Mouse (Mus musculus) stomach, embryonic 14.5 days (tissue): ENCODE results near the gene Rps19bp1. TPM values are rescaled to one million over a fixed set of nuclear protein-coding genes. Genes with fewer than 3 reads are reported as not detected.
A peak's percentile ranks its signal among the peaks of the same experiment; 100 is the strongest.

Experiments
- ATAC-seq: fragments of 200-750 bp; cut with Nextera tagmentation; 2 replicates; pipeline ENCODE4 v1.8.0; 2017; ENCODE audit warnings: low read depth, moderate TSS enrichment; ENCODE audit not compliant: insufficient number of reproducible peaks, insufficient read depth, low FRiP score
- H3K27ac ChIP-seq: fragments of 300-500 bp; sonication (generic); 2 replicates; pipeline ENCODE4 v1.5.1; 2014; ENCODE audit warnings: mild to moderate bottlenecking, low read length, moderate library complexity, mixed read lengths
- H3K27me3 ChIP-seq: fragments of 300-500 bp; sonication (generic); 2 replicates; pipeline ENCODE4 v1.6.1; 2014; ENCODE audit warnings: low read length, control low read depth, mixed read lengths; ENCODE audit not compliant: control insufficient read depth, insufficient read depth
- H3K36me3 ChIP-seq: fragments of 300-500 bp; sonication (generic); 2 replicates; pipeline ENCODE4 v1.6.1; 2014; ENCODE audit warnings: mild to moderate bottlenecking, control low read depth, low read length, moderate library complexity, mixed read lengths; ENCODE audit not compliant: control insufficient read depth, insufficient read depth
- H3K4me1 ChIP-seq: fragments of 300-500 bp; sonication (generic); 2 replicates; pipeline ENCODE4 v1.6.1; 2014; ENCODE audit warnings: low read length, control low read depth, mixed read lengths; ENCODE audit not compliant: control insufficient read depth, insufficient read depth
- H3K4me2 ChIP-seq: fragments of 300-500 bp; sonication (generic); replicated peaks from 2 replicates; pipeline ENCODE4 v1.6.1; 2014; ENCODE audit warnings: low read depth, low read length, control low read depth
- H3K4me3 ChIP-seq: fragments of 300-500 bp; sonication (generic); 2 replicates; pipeline ENCODE4 v1.5.1; 2014; ENCODE audit warnings: low read depth, low read length, control low read depth
- H3K9ac ChIP-seq: fragments of 300-500 bp; sonication (generic); replicated peaks from 2 replicates; pipeline ENCODE4 v1.6.1; 2014; ENCODE audit warnings: low read depth, mild to moderate bottlenecking, control low read depth, low read length, moderate library complexity, mixed read lengths
- H3K9me3 ChIP-seq: fragments of 300-500 bp; sonication (generic); 2 replicates; pipeline ENCODE4 v1.6.1; 2016; ENCODE audit warnings: low read depth, low read length, control low read depth; ENCODE audit not compliant: control insufficient read depth
- WGBS: fragments of 180-500 bp; shearing (Covaris S2); extraction: QIAGEN DNeasy Blood & Tissue Kit; methylation state at CpG from one replicate; pipeline ENCODE4 v1.1.7; 2014; 5-methylcytosine and 5-hydroxymethylcytosine counted together
- polyA plus RNA-seq: library from polyadenylated mRNA; unstranded; fragments of >200 nt; fragmentation: Nextera tagmentation; extraction: Ambion mirVana; gene quantifications from 2 replicates; pipeline ENCODE4 v1.2.1, GENCODE M21; 2014

The Rps19bp1 gene
- polyA plus RNA-seq, 1 experiment from 2014 or later: 61.8 TPM

DNA sequence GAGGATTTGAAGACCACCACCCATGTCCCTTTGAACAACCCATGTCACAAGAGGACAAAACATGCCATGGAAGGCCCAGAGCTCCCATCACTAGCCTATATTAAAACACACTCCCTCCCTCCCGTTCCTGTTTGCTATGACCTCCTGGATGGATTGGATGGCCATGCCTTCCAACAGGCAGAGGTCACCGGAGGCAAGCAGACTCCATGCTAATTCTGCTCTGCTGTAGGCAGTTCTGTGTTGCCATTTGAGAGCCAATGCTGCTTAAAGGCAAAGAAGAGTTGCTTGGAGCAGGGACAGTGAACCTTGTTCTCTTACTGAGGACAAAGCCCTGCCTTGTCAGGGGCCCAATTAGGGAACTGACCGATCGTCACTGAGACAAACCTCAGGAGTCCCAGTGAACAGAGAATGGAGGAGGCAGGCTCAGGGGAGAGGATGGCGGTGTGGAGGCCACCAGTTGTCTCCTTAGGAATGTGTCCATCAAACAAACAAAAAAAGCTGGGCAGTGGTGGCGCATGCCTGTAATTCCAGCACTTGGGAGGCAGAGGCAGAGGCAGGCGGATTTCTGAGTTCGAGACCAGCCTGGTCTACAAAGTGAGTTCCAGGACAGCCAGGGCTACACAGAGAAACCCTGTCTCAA lies 4.6 kb downstream of the Rps19bp1 start:
- no peak overlapping the region for H3K4me3 ChIP-seq
- H3K9me3 ChIP-seq: no peaks in the 10 kb centered on the region
- peaks cover 19% of the 10 kb centered on the region for H3K36me3 ChIP-seq
- no peaks in the 10 kb centered on the region for H3K27me3 ChIP-seq
- no peak overlapping the region for H3K9ac ChIP-seq
- no peak overlapping the region for H3K27ac ChIP-seq
- peaks cover 21% of the 10 kb centered on the region for H3K4me1 ChIP-seq
- no peak overlapping the region for H3K4me2 ChIP-seq
- 72% methylated on average over 8 of the region's 8 CpGs for WGBS
- ATAC-seq: no peak

DNA sequence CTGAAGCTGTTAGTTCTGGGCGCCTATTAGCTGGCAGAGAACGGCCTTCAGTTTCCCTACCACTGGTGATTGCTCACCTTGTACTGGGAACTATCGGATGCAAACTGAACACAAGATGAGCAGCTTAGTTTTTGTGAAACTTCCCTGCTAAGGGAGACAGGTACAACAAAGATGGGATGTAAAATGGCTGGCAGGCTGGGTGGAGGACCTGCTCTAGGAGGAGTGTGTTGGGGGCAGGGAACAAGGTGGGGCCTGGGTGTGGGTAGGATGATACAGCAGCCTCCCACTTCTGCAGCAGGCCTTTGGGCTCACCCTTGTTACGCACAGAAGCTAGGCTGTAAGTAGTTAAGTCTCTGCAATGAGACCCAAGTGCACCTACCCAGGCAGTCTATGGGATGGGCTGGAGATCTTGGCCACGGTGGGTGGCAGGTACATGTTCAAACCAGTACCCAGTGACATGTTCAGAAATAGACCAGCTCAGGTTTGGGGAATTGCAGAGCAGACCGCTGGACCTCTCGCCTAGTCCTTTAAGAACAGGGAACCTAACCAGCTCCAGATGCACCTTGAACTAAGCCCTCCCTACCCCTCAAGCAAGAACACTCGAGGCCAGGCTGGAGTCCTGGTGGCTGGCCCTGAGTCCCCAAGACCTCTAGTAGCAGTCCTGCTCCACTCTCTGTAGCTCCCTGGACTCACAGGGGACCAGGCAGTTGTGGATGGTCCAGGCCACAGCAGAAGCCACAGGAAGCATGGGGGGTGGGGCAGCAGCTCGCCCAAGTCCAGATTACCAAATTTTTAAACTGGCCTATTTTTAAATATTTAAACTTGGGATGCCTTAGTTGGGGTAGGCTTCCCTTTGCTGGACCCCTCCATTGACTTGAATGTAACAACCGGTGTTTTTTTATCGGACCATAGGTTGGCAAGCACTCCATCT lies 5.6 kb downstream of the Rps19bp1 start:
- peaks cover 19% of the 10 kb centered on the region for H3K36me3 ChIP-seq
- no peak for ATAC-seq
- no peak overlapping the region for H3K4me2 ChIP-seq
- 55% methylated on average over 11 of the region's 11 CpGs for WGBS
- peaks cover 29% of the 10 kb centered on the region for H3K4me1 ChIP-seq
- H3K4me3 ChIP-seq: no peak overlapping the region
- H3K9me3 ChIP-seq: no peaks in the 10 kb centered on the region
- H3K27ac ChIP-seq: peak overlapping the region; percentile 29; the same call in 1 of the 2 replicates
- no peaks in the 10 kb centered on the region for H3K27me3 ChIP-seq
- H3K9ac ChIP-seq: no peak overlapping the region

GRCm38 (mm10) chr15:80257602-80258239 lies 6.4 kb downstream of the Rps19bp1 start:
- H3K4me2 ChIP-seq: peak overlapping the region; percentile 96
- H3K27me3 ChIP-seq: no peaks in the 10 kb centered on the region
- no peak overlapping the region for H3K4me3 ChIP-seq
- 11% methylated on average over 4 of the region's 4 CpGs for WGBS
- peaks cover 29% of the 10 kb centered on the region for H3K4me1 ChIP-seq
- no peaks in the 10 kb centered on the region for H3K9me3 ChIP-seq
- H3K27ac ChIP-seq: peak overlapping the region; percentile 99; the same call in 1 of the 2 replicates
- peaks cover 19% of the 10 kb centered on the region for H3K36me3 ChIP-seq
- no peak overlapping the region for H3K9ac ChIP-seq
- no peak for ATAC-seq

- ATAC-seq: no peak
- peaks cover 20% of the 10 kb centered on the region for H3K36me3 ChIP-seq
- no peaks in the 10 kb centered on the region for H3K27me3 ChIP-seq
- peak overlapping the region; percentile 100 for H3K4me3 ChIP-seq
- peaks cover 33% of the 10 kb centered on the region for H3K4me1 ChIP-seq
- H3K27ac ChIP-seq: peak overlapping the region; percentile 99
- WGBS: 56% methylated on average over 12 of the region's 12 CpGs
- H3K9me3 ChIP-seq: no peaks in the 10 kb centered on the region
- peak overlapping the region; percentile 100 for H3K9ac ChIP-seq
- peak overlapping the region; percentile 96 for H3K4me2 ChIP-seq
Measured at GRCm38 (mm10) chr15:80256656-80257601, 7.2 kb downstream of the Rps19bp1 start.

DNA sequence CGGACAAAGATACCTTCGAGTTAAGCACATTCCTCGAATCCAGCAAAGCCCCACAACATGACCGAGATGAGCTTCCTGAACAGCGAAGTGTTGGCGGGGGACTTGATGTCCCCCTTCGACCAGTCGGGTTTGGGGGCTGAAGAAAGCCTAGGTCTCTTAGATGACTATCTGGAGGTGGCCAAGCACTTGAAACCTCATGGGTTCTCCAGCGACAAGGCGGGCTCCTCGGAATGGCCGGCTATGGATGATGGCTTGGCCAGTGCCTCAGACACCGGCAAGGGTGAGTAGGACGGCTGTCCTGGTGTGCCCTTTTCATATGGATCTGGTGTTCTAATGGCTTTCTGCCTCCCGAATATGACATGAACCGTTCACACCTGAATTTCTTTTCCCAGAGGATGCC lies 7.9 kb downstream of the Rps19bp1 start:
- H3K9me3 ChIP-seq: no peaks in the 10 kb centered on the region
- peak overlapping the region; percentile 100 for H3K4me3 ChIP-seq
- peaks cover 33% of the 10 kb centered on the region for H3K4me1 ChIP-seq
- peak overlapping the region; percentile 96 for H3K4me2 ChIP-seq
- H3K36me3 ChIP-seq: peaks cover 25% of the 10 kb centered on the region
- peak overlapping the region; percentile 100 for H3K9ac ChIP-seq
- peak overlapping the region; percentile 99 for H3K27ac ChIP-seq
- ATAC-seq: no peak
- no peaks in the 10 kb centered on the region for H3K27me3 ChIP-seq
- 5% methylated on average over 16 of the region's 16 CpGs for WGBS

DNA sequence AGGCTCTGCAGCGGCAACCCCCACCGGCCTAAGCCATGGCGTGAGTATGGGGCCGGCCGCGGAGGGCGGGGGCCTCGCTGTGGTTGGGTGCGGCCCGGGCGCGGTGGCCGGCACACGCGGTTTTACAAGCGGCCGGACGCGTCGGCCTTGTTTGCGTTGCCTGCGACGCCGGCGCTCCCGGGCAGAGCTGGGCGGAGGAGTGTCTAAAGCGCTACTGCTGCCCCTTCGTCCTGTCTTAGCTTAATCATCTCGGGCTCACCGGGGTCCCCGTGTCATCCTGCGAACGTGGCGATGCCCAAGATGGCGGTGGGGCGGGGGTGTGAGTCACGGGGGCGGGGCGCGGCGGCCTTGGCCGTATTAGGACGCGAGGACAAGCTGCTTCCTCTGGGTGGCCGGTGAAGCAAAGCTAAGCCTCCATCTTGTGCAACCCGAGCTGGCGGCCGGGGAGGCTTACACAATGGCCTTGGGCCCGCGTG lies 8.4 kb downstream of the Rps19bp1 start:
- peak overlapping the region; percentile 96 for H3K4me2 ChIP-seq
- peak overlapping the region; percentile 100 for H3K9ac ChIP-seq
- no peaks in the 10 kb centered on the region for H3K27me3 ChIP-seq
- peaks cover 33% of the 10 kb centered on the region for H3K4me1 ChIP-seq
- peaks cover 31% of the 10 kb centered on the region for H3K36me3 ChIP-seq
- peak overlapping the region; percentile 99 for H3K27ac ChIP-seq
- H3K9me3 ChIP-seq: no peaks in the 10 kb centered on the region
- 0% methylated on average over 51 of the region's 51 CpGs for WGBS
- peak; percentile 35 for ATAC-seq
- peak overlapping the region; percentile 100 for H3K4me3 ChIP-seq

- ATAC-seq: peak; percentile 95
- no peaks in the 10 kb centered on the region for H3K9me3 ChIP-seq
- WGBS: under 1% methylated on average over 62 of the region's 62 CpGs
- H3K4me3 ChIP-seq: peak within 1 kb of the TSS; percentile 100
- H3K4me1 ChIP-seq: peaks cover 33% of the 10 kb centered on the region
- H3K9ac ChIP-seq: peak within 1 kb of the TSS; percentile 100
- peaks cover 36% of the 10 kb centered on the region for H3K36me3 ChIP-seq
- H3K27me3 ChIP-seq: no peaks in the 10 kb centered on the region
- peak within 1 kb of the TSS; percentile 96 for H3K4me2 ChIP-seq
- peak within 1 kb of the TSS; percentile 99 for H3K27ac ChIP-seq
Measured at GRCm38 (mm10) chr15:80254847-80255645, 9.1 kb downstream of the Rps19bp1 start, which contains the start of gene Atf4. Gene Atf4, plus strand, starts transcription at chr15:80255184.
